Mouse (Mus musculus): ENCODE measurements around the gene Sorl1. TPM values are rescaled to one million over a fixed set of nuclear protein-coding genes. Genes with fewer than 3 reads are reported as not detected.

Sorl1 gene
- polyA plus RNA-seq, 1 experiment from 2014 or later, result 8.8 TPM

GRCm38 (mm10) chr9:42156566-42156965, 32.5 kb upstream of the Sorl1 start:
- Histone ChIP-seq H3K9me3 (ENCODE audit: control insufficient read depth, low read length) (no peaks in the 10 kb centered on the region), H3K4me3 (replicated peaks; ENCODE audit: low read depth, low read length) (no peak overlapping the region), H3K27ac (replicated peaks; ENCODE audit: low read depth, low read length) (no peak overlapping the region), H3K27me3 (ENCODE audit: control insufficient read depth, insufficient read depth, low read length) (no peaks in the 10 kb centered on the region), H3K4me1 (ENCODE audit: control insufficient read depth, insufficient read depth, low read length) (no peaks in the 10 kb centered on the region), H3K9ac (replicated peaks; ENCODE audit: low read length) (no peak overlapping the region), H3K4me2 (ENCODE audit: low read length) (no peak overlapping the region), H3K36me3 (ENCODE audit: control insufficient read depth, insufficient read depth, low read length) (no peaks in the 10 kb centered on the region)
- DNase-seq, result no peak
- ATAC-seq (ENCODE audit: low FRiP score, low TSS enrichment), result no peak
- WGBS, result 88% methylated on average over 3 of the region's 3 CpGs

- H3K27ac ChIP-seq (replicated peaks; ENCODE audit: low read depth, low read length), result no peak overlapping the region
- H3K27me3 ChIP-seq (ENCODE audit: control insufficient read depth, insufficient read depth, low read length), result no peaks in the 10 kb centered on the region
- H3K4me1 ChIP-seq (ENCODE audit: control insufficient read depth, insufficient read depth, low read length), result no peaks in the 10 kb centered on the region
- WGBS, result 86% methylated on average over 6 of the region's 6 CpGs
- H3K36me3 ChIP-seq (ENCODE audit: control insufficient read depth, insufficient read depth, low read length), result no peaks in the 10 kb centered on the region
- H3K4me3 ChIP-seq (replicated peaks; ENCODE audit: low read depth, low read length), result no peak overlapping the region
- no peak for ATAC-seq (ENCODE audit: low FRiP score, low TSS enrichment)
- DNase-seq, result no peak
- no peak overlapping the region for H3K4me2 ChIP-seq (ENCODE audit: low read length)
- H3K9ac ChIP-seq (replicated peaks; ENCODE audit: low read length), result no peak overlapping the region
- no peaks in the 10 kb centered on the region for H3K9me3 ChIP-seq (ENCODE audit: control insufficient read depth, low read length)
These were observed 30.6 kb upstream of the Sorl1 start for GRCm38 (mm10) chr9:42154682-42155081.

- H3K4me2 ChIP-seq (ENCODE audit: low read length), result no peak overlapping the region
- no peak overlapping the region for H3K4me3 ChIP-seq (replicated peaks; ENCODE audit: low read depth, low read length)
- H3K36me3 ChIP-seq (ENCODE audit: control insufficient read depth, insufficient read depth, low read length), result no peaks in the 10 kb centered on the region
- WGBS, result 87% methylated on average over 6 of the region's 6 CpGs
- no peak for DNase-seq
- H3K9me3 ChIP-seq (ENCODE audit: control insufficient read depth, low read length), result no peaks in the 10 kb centered on the region
- no peak overlapping the region for H3K9ac ChIP-seq (replicated peaks; ENCODE audit: low read length)
- no peaks in the 10 kb centered on the region for H3K27me3 ChIP-seq (ENCODE audit: control insufficient read depth, insufficient read depth, low read length)
- H3K27ac ChIP-seq (replicated peaks; ENCODE audit: low read depth, low read length), result no peak overlapping the region
- H3K4me1 ChIP-seq (ENCODE audit: control insufficient read depth, insufficient read depth, low read length), result no peaks in the 10 kb centered on the region
- ATAC-seq (ENCODE audit: low FRiP score, low TSS enrichment), result no peak
These were observed 24.7 kb upstream of the Sorl1 start for GRCm38 (mm10) chr9:42148816-42149215.

GRCm38 (mm10) chr9:42148036-42148435, 23.9 kb upstream of the Sorl1 start:
- H3K27me3 ChIP-seq (ENCODE audit: control insufficient read depth, insufficient read depth, low read length), result no peaks in the 10 kb centered on the region
- no peak overlapping the region for H3K4me3 ChIP-seq (replicated peaks; ENCODE audit: low read depth, low read length)
- H3K9me3 ChIP-seq (ENCODE audit: control insufficient read depth, low read length), result no peaks in the 10 kb centered on the region
- ATAC-seq (ENCODE audit: low FRiP score, low TSS enrichment) (no peak), DNase-seq (no peak)
- H3K4me1 ChIP-seq (ENCODE audit: control insufficient read depth, insufficient read depth, low read length), result no peaks in the 10 kb centered on the region; the same call in 1 of the 2 replicates
- no peak overlapping the region for H3K9ac ChIP-seq (replicated peaks; ENCODE audit: low read length)
- WGBS, result 68% methylated on average over 4 of the region's 4 CpGs
- H3K27ac ChIP-seq (replicated peaks; ENCODE audit: low read depth, low read length), result no peak overlapping the region
- H3K4me2 ChIP-seq (ENCODE audit: low read length), result no peak overlapping the region
- no peaks in the 10 kb centered on the region for H3K36me3 ChIP-seq (ENCODE audit: control insufficient read depth, insufficient read depth, low read length)

- no peak for ATAC-seq (ENCODE audit: low FRiP score, low TSS enrichment)
- 89% methylated on average over 2 of the region's 2 CpGs for WGBS
These were observed 22.4 kb upstream of the Sorl1 start for GRCm38 (mm10) chr9:42146463-42146862.

GRCm38 (mm10) chr9:42141549-42142210, 17.6 kb upstream of the Sorl1 start:
- H3K9ac ChIP-seq (replicated peaks; ENCODE audit: low read length), result no peak overlapping the region
- H3K4me1 ChIP-seq (ENCODE audit: control insufficient read depth, insufficient read depth, low read length), result no peaks in the 10 kb centered on the region; the same call in 1 of the 2 replicates
- ATAC-seq (ENCODE audit: low FRiP score, low TSS enrichment), result no peak
- no peak overlapping the region for H3K4me3 ChIP-seq (replicated peaks; ENCODE audit: low read depth, low read length)
- DNase-seq, result no peak
- no peaks in the 10 kb centered on the region for H3K36me3 ChIP-seq (ENCODE audit: control insufficient read depth, insufficient read depth, low read length)
- H3K27ac ChIP-seq (replicated peaks; ENCODE audit: low read depth, low read length), result no peak overlapping the region
- 84% methylated on average over 6 of the region's 6 CpGs for WGBS
- H3K9me3 ChIP-seq (ENCODE audit: control insufficient read depth, low read length), result no peaks in the 10 kb centered on the region
- no peaks in the 10 kb centered on the region for H3K27me3 ChIP-seq (ENCODE audit: control insufficient read depth, insufficient read depth, low read length)
- H3K4me2 ChIP-seq (ENCODE audit: low read length), result no peak overlapping the region

More at GRCm38 (mm10) chr9:42146463-42146862, 22.4 kb upstream of the Sorl1 start:
- no peak overlapping the region for H3K9ac ChIP-seq (replicated peaks; ENCODE audit: low read length)
- no peaks in the 10 kb centered on the region for H3K36me3 ChIP-seq (ENCODE audit: control insufficient read depth, insufficient read depth, low read length)
- H3K27me3 ChIP-seq (ENCODE audit: control insufficient read depth, insufficient read depth, low read length), result no peaks in the 10 kb centered on the region
- no peak for DNase-seq
- H3K4me2 ChIP-seq (ENCODE audit: low read length), result no peak overlapping the region
- no peaks in the 10 kb centered on the region; the same call in 1 of the 2 replicates for H3K4me1 ChIP-seq (ENCODE audit: control insufficient read depth, insufficient read depth, low read length)
- no peak overlapping the region for H3K27ac ChIP-seq (replicated peaks; ENCODE audit: low read depth, low read length)
- no peak overlapping the region for H3K4me3 ChIP-seq (replicated peaks; ENCODE audit: low read depth, low read length)
- H3K9me3 ChIP-seq (ENCODE audit: control insufficient read depth, low read length), result no peaks in the 10 kb centered on the region

- no peaks in the 10 kb centered on the region for H3K27me3 ChIP-seq (ENCODE audit: control insufficient read depth, insufficient read depth, low read length)
- H3K36me3 ChIP-seq (ENCODE audit: control insufficient read depth, insufficient read depth, low read length), result no peaks in the 10 kb centered on the region
- H3K4me2 ChIP-seq (ENCODE audit: low read length), result no peak overlapping the region
- H3K27ac ChIP-seq (replicated peaks; ENCODE audit: low read depth, low read length), result no peak overlapping the region
- H3K9ac ChIP-seq (replicated peaks; ENCODE audit: low read length), result no peak overlapping the region
- DNase-seq, result no peak
- 91% methylated on average over 4 of the region's 4 CpGs for WGBS
- ATAC-seq (ENCODE audit: low FRiP score, low TSS enrichment), result no peak
- no peaks in the 10 kb centered on the region for H3K9me3 ChIP-seq (ENCODE audit: control insufficient read depth, low read length)
- no peak overlapping the region for H3K4me3 ChIP-seq (replicated peaks; ENCODE audit: low read depth, low read length)
- H3K4me1 ChIP-seq (ENCODE audit: control insufficient read depth, insufficient read depth, low read length), result no peaks in the 10 kb centered on the region; the same call in 1 of the 2 replicates
These were observed 14.3 kb upstream of the Sorl1 start for GRCm38 (mm10) chr9:42138248-42138858.

- Histone ChIP-seq H3K4me2 (ENCODE audit: low read length) (no peak overlapping the region), H3K9me3 (ENCODE audit: control insufficient read depth, low read length) (no peaks in the 10 kb centered on the region), H3K27me3 (ENCODE audit: control insufficient read depth, insufficient read depth, low read length) (no peaks in the 10 kb centered on the region), H3K9ac (replicated peaks; ENCODE audit: low read length) (no peak overlapping the region), H3K36me3 (ENCODE audit: control insufficient read depth, insufficient read depth, low read length) (no peaks in the 10 kb centered on the region), H3K4me1 (ENCODE audit: control insufficient read depth, insufficient read depth, low read length) (no peaks in the 10 kb centered on the region), H3K4me3 (replicated peaks; ENCODE audit: low read depth, low read length) (no peak overlapping the region), H3K27ac (replicated peaks; ENCODE audit: low read depth, low read length) (no peak overlapping the region)
- WGBS, result 85% methylated on average over 5 of the region's 5 CpGs
- no peak for ATAC-seq (ENCODE audit: low FRiP score, low TSS enrichment)
- DNase-seq, result no peak
These were observed 13.5 kb upstream of the Sorl1 start for GRCm38 (mm10) chr9:42137578-42137977.
